Mouse (Mus musculus) cortical plate, adult 2 months (tissue): ENCODE results near the gene Sephs1.

Experiments
- CTCF ChIP-seq: fragments of 200-500 bp; IDR thresholded peaks from 2 replicates; pipeline ENCODE4 v1.5.1; 2011; ENCODE audit warnings: mild to moderate bottlenecking, control low read depth, low read length; ENCODE audit not compliant: insufficient read depth; ENCODE audit errors: extremely low read depth
- POLR2A ChIP-seq: fragments of 200-500 bp; IDR thresholded peaks from 2 replicates; pipeline ENCODE4 v1.6.1; 2011; ENCODE audit warnings: mild to moderate bottlenecking, low read length, control low read depth; ENCODE audit not compliant: insufficient read depth; ENCODE audit errors: extremely low read depth

DNA sequence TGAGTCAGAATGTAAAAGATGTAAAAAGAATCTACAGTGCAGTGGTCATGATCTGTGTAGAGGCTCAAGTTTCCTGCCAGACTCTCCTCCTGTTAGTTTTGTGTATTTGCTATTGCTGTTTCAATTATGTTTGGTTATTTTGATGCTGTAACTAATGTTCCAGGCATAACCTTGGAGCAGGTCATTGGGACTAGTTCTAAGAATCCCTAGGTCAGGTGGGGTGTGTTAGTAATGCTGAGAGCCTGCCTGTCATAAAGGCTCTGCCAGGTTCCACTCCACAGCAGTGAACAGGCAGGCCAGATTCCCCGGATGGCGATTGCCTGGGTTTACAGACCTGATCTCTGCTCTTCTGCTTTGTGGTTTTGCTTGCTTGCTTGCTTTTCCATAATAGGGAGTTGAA lies 14.2 kb downstream of the Sephs1 start:
- TF ChIP-seq CTCF = no peak
- TF ChIP-seq POLR2A = no peak
